Mouse (Mus musculus): ENCODE measurements around the gene Camk2g.

DNA sequence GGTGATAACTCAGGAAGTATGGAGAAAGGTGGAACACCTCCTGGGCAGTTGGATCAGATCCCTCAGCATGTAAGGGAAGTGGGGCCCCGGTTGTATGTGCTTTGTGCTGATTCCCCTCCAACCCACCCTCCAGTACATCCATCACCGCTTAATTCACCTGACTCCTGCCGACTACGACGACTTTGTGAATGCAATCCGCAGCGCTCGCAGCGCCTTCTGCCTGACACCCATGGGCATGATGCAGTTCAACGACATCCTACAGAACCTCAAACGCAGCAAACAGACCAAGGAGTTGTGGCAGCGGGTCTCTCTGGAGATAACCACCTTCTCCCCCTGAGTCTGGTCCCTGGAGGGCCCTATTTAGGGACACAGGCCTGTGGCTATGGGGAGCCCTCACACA is 70.9 kb downstream of the Camk2g start:
- TF ChIP-seq HCFC1 (IDR thresholded peaks at IDR 0.05; ENCODE audit: borderline replicate concordance, insufficient read depth, low read length) (no peak), ZNF384 (IDR thresholded peaks at IDR 0.05; ENCODE audit: low read depth, low read length) (no peak)
